Mouse (Mus musculus) embryonic facial prominence, embryonic 14.5 days (tissue): Measurements from ENCODE around the gene Mdh1. TPM values are rescaled to one million over a fixed set of nuclear protein-coding genes. Genes with fewer than 3 reads are reported as not detected.
A peak's percentile ranks its signal among the peaks of the same experiment; 100 is the strongest.
"Not testable (repeated sequence)": the region's sequence is repeated elsewhere in the genome, so short reads cannot be mapped to it uniquely, and the experiment has no call there.

Experiments used
- ATAC-seq: fragments of 200-750 bp; cut with Nextera tagmentation; 2 replicates; pipeline ENCODE4 v1.8.0; 2017; ENCODE audit warnings: low read depth, moderate number of reproducible peaks, moderate TSS enrichment
- DNase-seq: peaks from one replicate; pipeline ENCODE4 v3.0.0-alpha.2; 2015; ENCODE audit warnings: low spot score
- H3K27ac ChIP-seq: fragments of 300-500 bp; sonication (generic); replicated peaks from 2 replicates; pipeline ENCODE4 v1.5.1; 2014; ENCODE audit warnings: low read depth, mild to moderate bottlenecking, low read length, moderate library complexity
- H3K27me3 ChIP-seq: fragments of 300-500 bp; sonication (generic); replicated peaks from 2 replicates; pipeline ENCODE4 v1.6.1; 2014; ENCODE audit warnings: low read length; ENCODE audit not compliant: control insufficient read depth, insufficient read depth
- H3K36me3 ChIP-seq: fragments of 300-500 bp; sonication (generic); 2 replicates; pipeline ENCODE4 v1.6.1; 2014; ENCODE audit warnings: low read length, mixed read lengths; ENCODE audit not compliant: control insufficient read depth, insufficient read depth
- H3K4me1 ChIP-seq: fragments of 300-500 bp; sonication (generic); 2 replicates; pipeline ENCODE4 v1.6.1; 2014; ENCODE audit warnings: antibody characterized with exemption, low read length; ENCODE audit not compliant: control insufficient read depth, insufficient read depth
- H3K4me2 ChIP-seq: fragments of 300-500 bp; sonication (generic); 2 replicates; pipeline ENCODE4 v1.6.1; 2014; ENCODE audit warnings: low read depth, mild to moderate bottlenecking, low read length, moderate library complexity, mixed read lengths
- H3K4me3 ChIP-seq: fragments of 300-500 bp; sonication (generic); 2 replicates; pipeline ENCODE4 v1.5.1; 2014; ENCODE audit warnings: low read depth, mild to moderate bottlenecking, low read length
- H3K9ac ChIP-seq: fragments of 300-500 bp; sonication (generic); 2 replicates; pipeline ENCODE4 v1.6.1; 2014; ENCODE audit warnings: low read depth, mild to moderate bottlenecking, low read length, moderate library complexity, mixed read lengths
- H3K9me3 ChIP-seq: fragments of 300-500 bp; sonication (generic); 2 replicates; pipeline ENCODE4 v1.6.1; 2016; ENCODE audit warnings: low read length; ENCODE audit not compliant: control insufficient read depth
- WGBS: fragments of 180-500 bp; shearing (Covaris S2); extraction: QIAGEN DNeasy Blood & Tissue Kit; methylation state at CpG from one replicate; pipeline ENCODE4 v1.1.7; 2014; 5-methylcytosine and 5-hydroxymethylcytosine counted together
- polyA plus RNA-seq: library from polyadenylated mRNA; unstranded; fragments of >200 nt; fragmentation: Nextera tagmentation; extraction: Ambion mirVana; gene quantifications from 2 replicates; pipeline ENCODE4 v1.2.1, GENCODE M21; 2014

The Mdh1 gene
- polyA plus RNA-seq, 1 experiment from 2014 or later = 437 TPM

DNA sequence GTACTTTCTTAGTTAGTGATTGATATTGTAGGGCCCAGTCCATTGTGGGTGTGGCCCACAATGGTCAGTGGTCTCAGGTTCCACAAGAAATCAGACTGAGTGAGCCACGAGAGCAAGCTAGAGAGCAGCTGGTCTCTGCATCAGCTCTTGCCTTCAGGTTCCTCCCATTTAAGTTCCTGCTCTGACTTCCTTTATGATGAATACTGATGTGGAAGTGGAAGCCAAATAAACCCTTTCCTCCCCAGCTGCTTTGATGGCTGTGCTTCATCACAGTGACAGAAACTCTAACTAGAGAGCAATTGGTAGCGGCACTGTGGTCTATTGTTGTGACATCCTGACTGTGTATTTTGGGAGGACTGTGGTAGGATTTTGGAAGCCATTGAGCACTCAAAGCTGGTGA lies 32.1 kb downstream of the Mdh1 start:
- no peak for DNase-seq
- Histone ChIP-seq H3K27ac (no peak overlapping the region), H3K4me1 (no peaks in the 10 kb centered on the region), H3K36me3 (no peaks in the 10 kb centered on the region), H3K4me2 (no peak overlapping the region), H3K4me3 (no peak overlapping the region), H3K9ac (no peak overlapping the region), H3K9me3 (no peaks in the 10 kb centered on the region), H3K27me3 (no peaks in the 10 kb centered on the region)
- ATAC-seq = no peak
- WGBS = 42% methylated on average over 2 of the region's 2 CpGs

DNA sequence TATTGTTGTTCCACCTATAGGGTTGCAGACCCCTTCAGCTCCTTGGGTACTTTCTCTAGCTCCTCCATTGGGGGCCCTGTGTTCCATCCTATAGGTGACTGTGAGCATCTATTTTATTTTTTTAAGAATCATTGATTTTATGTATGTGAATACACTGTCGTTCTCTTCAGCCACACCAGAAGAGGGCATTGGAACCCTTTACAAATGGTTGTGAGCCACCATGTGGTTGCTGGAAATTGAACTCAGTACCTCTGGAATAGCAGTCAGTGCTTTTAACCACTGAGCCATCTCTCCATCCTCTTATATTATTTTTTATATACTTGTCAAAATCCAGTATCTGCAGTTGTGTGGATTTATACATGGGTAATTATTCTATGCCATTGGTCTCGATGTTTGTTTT lies 41.3 kb downstream of the Mdh1 start:
- not testable (repeated sequence) for H3K4me2 ChIP-seq, ATAC-seq, H3K27me3 ChIP-seq, H3K9ac ChIP-seq, H3K9me3 ChIP-seq, H3K36me3 ChIP-seq, H3K27ac ChIP-seq, H3K4me3 ChIP-seq, DNase-seq, H3K4me1 ChIP-seq
- 81% methylated on average over 2 of the region's 2 CpGs for WGBS

DNA sequence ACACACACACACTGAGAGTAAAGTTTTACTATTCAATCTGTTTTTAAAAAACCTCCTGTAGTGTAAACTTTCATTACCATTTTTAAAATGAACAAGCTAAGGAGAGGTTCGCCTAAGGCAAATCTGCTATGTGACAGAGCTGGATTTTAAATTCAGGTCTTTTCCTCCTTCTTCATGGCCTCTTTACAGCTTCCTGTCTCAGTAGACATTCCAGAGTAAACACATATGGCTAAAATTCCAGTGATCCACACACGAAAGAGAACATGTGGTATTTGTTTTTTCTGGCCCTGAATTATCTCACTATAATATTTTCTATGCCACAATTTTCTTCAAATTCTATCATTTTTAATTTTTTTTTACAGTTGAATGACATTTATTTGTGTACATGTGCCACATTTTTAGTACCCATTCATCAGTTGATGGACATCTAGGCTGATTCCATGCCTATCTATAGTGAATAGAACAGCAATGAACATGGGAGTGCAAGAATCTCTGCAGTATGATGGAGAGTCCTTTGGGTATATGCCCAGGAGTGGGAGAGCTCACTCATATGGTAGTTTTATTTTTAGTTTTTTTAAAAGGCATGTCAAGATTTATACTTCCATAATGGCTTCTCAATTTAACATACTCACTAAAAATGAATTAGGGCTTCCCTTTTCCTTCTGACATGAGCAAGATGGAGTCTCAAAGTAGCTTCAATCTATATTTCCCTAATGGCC lies 43.3 kb downstream of the Mdh1 start:
- no peaks in the 10 kb centered on the region for H3K4me1 ChIP-seq
- no peak for ATAC-seq
- H3K36me3 ChIP-seq = no peaks in the 10 kb centered on the region
- no peaks in the 10 kb centered on the region for H3K9me3 ChIP-seq
- no peak overlapping the region for H3K4me2 ChIP-seq
- no peak overlapping the region; the same call in 1 of the 2 replicates for H3K27ac ChIP-seq
- DNase-seq = peak; percentile 26
- WGBS = 23% methylated on average over 2 of the region's 2 CpGs
- H3K27me3 ChIP-seq = no peaks in the 10 kb centered on the region
- no peak overlapping the region for H3K4me3 ChIP-seq
- H3K9ac ChIP-seq = no peak overlapping the region

DNA sequence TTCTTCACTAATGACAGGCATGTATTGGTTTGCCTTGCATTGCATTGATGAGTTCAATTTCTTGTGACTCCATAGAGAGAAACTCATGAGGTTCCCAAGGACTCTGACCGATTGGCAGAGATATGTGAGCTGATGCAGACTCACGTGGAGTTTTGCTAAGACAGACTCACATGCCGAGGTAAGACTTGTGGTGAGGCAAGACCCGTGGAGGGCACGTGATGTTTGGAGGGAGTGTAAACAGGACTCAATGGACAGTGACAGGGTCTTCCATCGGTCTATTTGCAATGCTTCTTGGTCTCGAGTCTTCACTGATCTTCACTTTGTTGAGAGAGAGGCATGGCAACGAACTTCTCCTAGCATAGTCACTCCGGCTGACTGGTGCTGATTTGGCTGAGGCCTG lies 54.4 kb downstream of the Mdh1 start:
- no peak overlapping the region for H3K4me2 ChIP-seq
- no peak overlapping the region for H3K27ac ChIP-seq
- no peaks in the 10 kb centered on the region for H3K27me3 ChIP-seq
- no peak overlapping the region for H3K4me3 ChIP-seq
- 86% methylated on average over 9 of the region's 9 CpGs for WGBS
- H3K4me1 ChIP-seq = no peaks in the 10 kb centered on the region
- no peak for ATAC-seq
- no peaks in the 10 kb centered on the region for H3K36me3 ChIP-seq
- no peak overlapping the region for H3K9ac ChIP-seq
- no peak for DNase-seq
- no peaks in the 10 kb centered on the region for H3K9me3 ChIP-seq

DNA sequence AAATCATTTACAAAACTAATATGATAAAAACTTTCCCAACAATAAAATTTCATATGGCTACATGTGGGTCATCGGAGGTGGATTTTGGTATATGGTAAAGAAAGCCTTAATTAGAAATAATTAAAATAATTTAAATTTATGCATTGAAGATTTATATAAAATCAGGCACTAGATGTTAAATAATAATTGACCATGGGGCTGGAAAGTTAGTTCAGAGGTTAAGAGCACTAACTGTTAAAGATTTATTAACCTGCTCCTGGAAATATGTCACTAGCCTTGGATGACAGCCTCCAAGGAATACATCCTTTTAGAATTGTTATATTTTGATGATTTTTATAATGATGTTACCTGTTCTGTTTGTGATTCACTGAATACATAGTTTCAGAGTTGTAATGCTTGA lies 55.8 kb downstream of the Mdh1 start:
- not testable (repeated sequence) for H3K4me2 ChIP-seq, H3K4me1 ChIP-seq, DNase-seq, H3K9ac ChIP-seq, H3K9me3 ChIP-seq, H3K4me3 ChIP-seq, ATAC-seq, H3K36me3 ChIP-seq, H3K27me3 ChIP-seq, H3K27ac ChIP-seq
- 87% methylated on average over 1 of the region's 1 CpGs for WGBS

DNA sequence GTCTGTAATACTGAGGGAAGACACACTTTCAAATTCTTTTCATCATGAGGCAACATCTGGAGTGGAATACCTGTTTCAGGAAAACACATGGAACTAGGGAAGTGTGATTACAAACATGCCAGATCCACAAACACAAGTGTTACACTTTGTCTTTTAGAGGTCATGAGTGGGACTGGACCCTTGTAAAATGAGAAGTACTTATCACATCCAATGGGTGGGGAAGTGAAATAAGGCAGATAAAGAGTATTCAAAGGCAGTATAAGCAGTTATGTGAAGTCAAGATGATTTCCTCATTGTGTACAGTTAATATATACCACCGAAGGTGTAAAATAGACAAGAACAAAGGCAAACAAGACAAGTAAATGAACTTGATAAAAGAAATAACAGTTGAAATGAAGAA lies 61.6 kb downstream of the Mdh1 start:
- not testable (repeated sequence) for ATAC-seq, H3K27ac ChIP-seq, H3K27me3 ChIP-seq, H3K36me3 ChIP-seq, H3K4me3 ChIP-seq, H3K4me1 ChIP-seq, H3K4me2 ChIP-seq, H3K9ac ChIP-seq, DNase-seq, H3K9me3 ChIP-seq
- 85% methylated on average over 1 of the region's 1 CpGs for WGBS

DNA sequence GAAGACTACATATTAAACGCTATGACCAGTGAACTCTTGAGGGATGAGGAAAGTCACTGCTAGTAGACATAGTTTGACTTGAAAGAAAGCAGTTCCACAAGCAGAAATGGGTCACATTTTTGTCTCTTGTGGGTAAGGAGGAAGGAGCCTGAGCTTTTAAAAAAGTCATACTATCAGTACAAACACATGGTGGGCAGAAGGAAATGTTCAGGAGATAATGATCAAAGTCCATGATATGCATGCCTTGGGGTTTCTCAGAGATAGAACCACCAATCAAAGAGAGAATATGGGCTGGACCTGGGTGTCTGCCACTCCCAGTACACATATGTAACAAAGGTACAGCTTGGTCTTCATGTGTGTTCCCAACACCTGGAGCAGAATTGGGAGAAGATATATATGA lies 63.5 kb downstream of the Mdh1 start:
- H3K9ac ChIP-seq, H3K36me3 ChIP-seq, H3K27ac ChIP-seq, H3K27me3 ChIP-seq, ATAC-seq, H3K4me1 ChIP-seq, H3K4me2 ChIP-seq, H3K9me3 ChIP-seq, H3K4me3 ChIP-seq, DNase-seq: not testable (repeated sequence)
- 76% methylated on average over 1 of the region's 1 CpGs for WGBS

DNA sequence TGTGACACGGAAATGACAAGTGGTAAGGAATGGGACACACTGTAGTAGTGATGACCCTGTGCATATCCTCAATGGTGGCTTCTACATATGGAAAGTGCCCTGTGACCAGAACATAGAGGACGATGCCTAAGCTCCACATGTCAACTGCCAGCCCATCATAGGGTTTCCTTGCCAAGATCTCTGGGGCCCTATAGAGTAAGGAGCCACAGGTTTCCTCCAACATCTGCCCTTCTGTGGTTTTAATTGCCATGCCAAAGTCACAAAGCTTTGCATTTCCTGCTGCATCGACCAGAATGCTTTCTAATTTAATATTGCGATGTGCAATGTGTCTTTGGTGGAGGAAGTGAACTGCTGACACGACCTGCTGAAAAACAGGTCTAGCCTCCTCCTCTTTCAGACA lies 65.1 kb downstream of the Mdh1 start:
- not testable (repeated sequence) for ATAC-seq, H3K9ac ChIP-seq
- 87% methylated on average over 5 of the region's 5 CpGs for whole genome bisulfite sequencing

More for the DNA sequence above, 65.1 kb downstream of the Mdh1 start:
- H3K9me3 ChIP-seq, H3K36me3 ChIP-seq, H3K27me3 ChIP-seq, H3K27ac ChIP-seq, H3K4me2 ChIP-seq, H3K4me1 ChIP-seq, H3K4me3 ChIP-seq, DNase-seq: not testable (repeated sequence)
